Mouse (Mus musculus) central nervous system, embryonic 18 days (tissue): ENCODE results near the gene Lipe. TPM values are rescaled to one million over a fixed set of nuclear protein-coding genes. Genes with fewer than 3 reads are reported as not detected.

Experiments used
- polyA plus RNA-seq: library from polyadenylated mRNA; depleted of rRNA; stranded (reverse); fragments of >200 nt; gene quantifications from 2 replicates; pipeline ENCODE4 v1.2.3, GENCODE M21; 2012; rRNA removed

Gene Lipe
- 8.9 and 11.3 TPM in 2 replicates for polyA plus RNA-seq

GRCm38 (mm10) chr7:25398610-25399009 lies at the start of gene Lipe:
TSS of gene Lipe (minus strand) at chr7:25398710.

DNA sequence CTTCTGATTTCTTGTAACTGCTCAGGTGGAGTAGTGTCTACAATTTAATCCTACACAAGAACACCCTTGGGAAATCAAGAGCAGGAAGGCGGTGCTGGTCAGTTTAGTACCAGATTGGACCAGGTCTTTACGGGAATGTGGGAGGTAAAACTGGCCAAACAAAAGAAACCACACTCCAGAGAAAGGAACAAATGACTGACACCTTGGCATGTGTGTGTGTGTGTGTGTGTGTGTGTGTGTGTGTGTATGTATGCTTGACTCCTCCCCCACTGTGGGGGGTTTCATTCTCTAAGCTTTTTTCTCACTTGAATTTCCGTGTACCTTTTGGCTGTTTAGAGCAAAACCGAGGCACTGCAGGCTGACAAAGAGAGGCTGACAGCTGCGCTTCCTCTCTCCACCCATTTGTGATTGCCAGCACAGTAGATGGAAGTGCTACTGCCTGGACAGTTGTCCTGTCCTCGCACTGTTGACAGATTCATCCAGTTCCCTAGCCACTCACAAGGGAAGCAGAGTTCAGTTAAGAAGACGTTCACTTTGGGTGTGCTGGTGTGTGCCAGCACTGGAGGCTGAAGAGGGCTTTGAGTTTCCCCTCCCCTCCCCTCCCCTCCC lies 14.4 kb upstream of the Lipe start, which contains the start of gene Cxcl17:
Gene Cxcl17 (minus strand): TSS at position 54 of the 609 bp plus-strand sequence.

DNA sequence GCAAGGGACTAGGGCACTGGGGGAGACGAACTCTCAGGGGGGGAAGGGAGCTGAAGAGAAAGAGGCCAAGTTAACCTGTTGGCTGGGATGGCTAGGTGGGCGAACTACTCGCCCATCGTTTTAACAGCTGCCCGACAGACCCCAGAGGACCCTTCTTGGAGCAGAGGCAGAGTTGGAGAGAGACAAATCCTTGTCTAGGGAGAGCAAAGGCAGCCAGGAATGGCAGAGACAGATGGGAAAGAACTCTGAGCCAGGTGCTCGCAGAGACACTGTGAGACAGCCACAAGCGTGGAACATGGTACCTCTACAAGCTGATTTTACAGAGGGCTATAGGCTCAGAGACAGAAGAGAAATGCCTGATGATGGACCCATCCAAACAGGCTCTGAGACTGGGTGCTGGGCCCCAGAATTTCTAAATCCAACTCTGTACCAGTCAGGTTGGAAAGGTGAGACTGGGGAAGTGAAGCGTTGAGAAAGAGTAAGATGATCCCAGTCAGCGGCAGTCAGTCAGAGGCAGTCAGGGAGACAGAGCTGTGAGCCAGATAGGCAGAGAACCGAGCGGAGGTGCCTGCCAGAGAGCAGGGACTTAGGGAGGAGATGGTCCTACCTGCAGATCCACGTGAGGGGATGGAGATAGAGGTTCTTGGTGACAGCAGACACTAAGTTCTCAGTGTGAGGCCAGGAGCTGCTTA lies 29.3 kb downstream of the Lipe start, which contains the start of gene Cnfn:
Gene Cnfn (minus strand): TSS at position 667 of the 692 bp plus-strand sequence.

Other genes starting within 250 kb of the Lipe start
- gene Pou2f2, start 219.0 kb downstream of the Lipe start, polyA plus RNA-seq = 20.9 and 25.9 TPM in 2 replicates
- gene Dedd2, start 178.1 kb downstream of the Lipe start, polyA plus RNA-seq = 15.9 and 16.5 TPM in 2 replicates
- 5.3 and 5.7 TPM in 2 replicates for gene Zfp526, start 177.3 kb downstream of the Lipe start, polyA plus RNA-seq
- gene Gsk3a, start 160.9 kb downstream of the Lipe start, polyA plus RNA-seq = 220 and 234 TPM in 2 replicates
- 16.3 and 17.6 TPM in 2 replicates for gene Erf, start 147.9 kb downstream of the Lipe start, polyA plus RNA-seq
- gene Cic, start 131.0 kb downstream of the Lipe start, polyA plus RNA-seq = 83.3 and 94.7 TPM in 2 replicates
- gene Pafah1b3, start 100.7 kb downstream of the Lipe start, polyA plus RNA-seq = 600 and 603 TPM in 2 replicates
- 2.4 and 3.0 TPM in 2 replicates for gene Prr19, start 97.3 kb downstream of the Lipe start, polyA plus RNA-seq
- gene Tmem145, start 92.6 kb downstream of the Lipe start, polyA plus RNA-seq = 157 and 163 TPM in 2 replicates
- 45.8 and 48.9 TPM in 2 replicates for gene Megf8, start 81.5 kb downstream of the Lipe start, polyA plus RNA-seq
- 24.7 TPM in 1 of 2 replicates, not detected in the other for gene Cnfn, start 29.0 kb downstream of the Lipe start, polyA plus RNA-seq
- gene Cxcl17, start 14.2 kb upstream of the Lipe start, polyA plus RNA-seq = 0.15 and 0.22 TPM in 2 replicates
- 0.78 and 1.1 TPM in 2 replicates for gene Ceacam1, start 78.9 kb upstream of the Lipe start, polyA plus RNA-seq
- not detected in 2 replicates for gene Ceacam2, start 141.1 kb upstream of the Lipe start, polyA plus RNA-seq
- gene Erich4, start 217.2 kb upstream of the Lipe start, polyA plus RNA-seq = not detected in 2 replicates
- gene Dmac2, start 220.7 kb upstream of the Lipe start, polyA plus RNA-seq = 44.1 and 44.4 TPM in 2 replicates
- gene B3gnt8, start 227.9 kb upstream of the Lipe start, polyA plus RNA-seq = 0.56 and 1.0 TPM in 2 replicates